Mouse (Mus musculus): ENCODE results near the gene Gna13.

The Gna13 gene

DNA sequence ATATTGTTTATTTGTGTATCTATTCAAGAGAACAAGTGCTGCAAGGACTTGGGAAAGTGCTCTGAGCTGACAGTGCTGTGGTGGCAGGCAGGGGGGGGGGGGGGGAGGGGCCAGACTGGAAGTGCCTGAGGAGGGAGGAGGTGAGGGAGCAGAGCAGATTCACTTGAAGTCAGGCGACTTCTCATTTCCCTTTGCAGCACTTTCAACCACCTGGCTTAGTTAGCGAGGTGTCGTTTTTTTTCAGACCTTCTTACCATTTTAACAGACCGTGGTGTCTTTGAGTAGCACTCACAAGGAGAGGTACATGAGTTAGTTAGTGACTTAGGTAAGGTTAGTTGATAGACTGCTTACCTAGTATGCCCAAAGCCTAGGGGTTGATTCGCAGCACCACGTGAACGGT, 12.8 kb downstream of the Gna13 start:
- peak; percentile 43 to 46 for DNase-seq (ENCODE audit: low spot score in 2 of 2)

DNA sequence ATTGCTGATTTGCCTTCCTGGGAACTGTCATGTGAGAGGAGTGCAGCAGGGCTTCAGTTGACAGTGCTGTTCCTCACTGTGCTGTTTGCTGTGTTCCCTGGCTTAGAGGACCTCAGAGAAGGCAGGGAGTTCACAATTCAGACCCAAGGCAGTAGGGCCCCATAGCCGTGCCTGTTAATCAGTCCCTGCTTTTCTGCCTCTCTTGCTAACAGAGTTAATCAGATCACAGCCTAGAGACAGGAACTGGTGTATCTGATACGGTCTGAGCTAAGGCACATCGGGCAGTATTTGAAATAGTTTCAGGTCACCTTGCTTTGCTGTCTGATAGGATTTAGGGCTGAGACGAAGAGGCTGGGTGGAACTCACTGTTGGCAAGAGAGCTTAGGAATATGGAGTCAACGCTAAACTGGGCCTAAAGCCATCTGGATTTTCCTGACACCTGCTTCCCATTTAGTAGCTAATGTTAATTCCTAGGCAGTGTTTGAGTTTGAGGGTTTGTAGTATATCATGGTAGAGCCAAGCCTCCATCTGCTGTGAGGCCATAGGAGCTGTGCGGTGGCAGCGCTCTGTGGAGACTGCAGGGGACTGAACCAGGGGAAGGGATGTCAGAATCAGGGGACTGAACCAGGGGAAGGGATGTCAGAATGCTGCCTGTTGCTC, 14.0 kb downstream of the Gna13 start:
- DNase-seq (ENCODE audit: low spot score in 2 of 2), result no peak

DNA sequence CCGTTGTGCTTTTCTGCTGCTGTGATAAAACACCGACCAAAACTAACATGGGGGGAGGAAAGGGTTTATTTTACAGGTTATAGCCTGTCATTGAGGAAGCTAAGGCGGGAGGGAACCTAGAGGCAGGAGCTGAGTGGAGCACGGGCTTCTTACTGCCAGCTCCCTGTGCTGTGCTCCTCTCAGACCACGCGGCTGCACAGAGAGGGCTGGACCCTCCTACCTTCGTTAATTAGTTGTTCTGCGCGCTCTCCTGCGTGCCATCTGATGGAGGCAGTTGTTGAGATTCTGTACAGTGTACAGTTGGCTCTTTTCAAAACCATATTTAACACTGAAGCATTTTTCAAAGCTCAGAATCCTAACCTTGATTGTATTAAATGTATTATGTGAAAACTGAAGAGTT, 14.8 kb downstream of the Gna13 start:
- DNase-seq (ENCODE audit: low spot score in 2 of 2), result no peak

DNA sequence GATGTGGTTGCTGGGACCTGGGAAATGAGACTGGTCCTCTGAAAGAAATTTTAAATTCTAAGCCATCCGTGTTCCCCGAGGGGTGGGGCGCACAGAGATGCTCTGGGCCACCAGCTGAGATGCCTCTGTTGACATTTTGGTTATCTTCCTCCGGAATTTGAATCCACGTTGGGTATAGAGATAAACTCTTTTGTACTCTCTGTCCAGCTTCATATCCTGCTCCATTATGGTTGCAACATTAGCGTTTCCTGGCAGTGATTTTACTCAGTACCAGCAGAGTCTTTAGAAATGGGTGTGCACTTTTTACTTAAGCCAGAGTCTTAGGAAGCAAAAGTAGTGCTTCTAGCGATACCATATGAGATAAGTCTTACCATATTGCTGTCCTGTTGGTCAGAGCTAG, 15.4 kb downstream of the Gna13 start:
- DNase-seq (ENCODE audit: low spot score in 2 of 2), result no peak

DNA sequence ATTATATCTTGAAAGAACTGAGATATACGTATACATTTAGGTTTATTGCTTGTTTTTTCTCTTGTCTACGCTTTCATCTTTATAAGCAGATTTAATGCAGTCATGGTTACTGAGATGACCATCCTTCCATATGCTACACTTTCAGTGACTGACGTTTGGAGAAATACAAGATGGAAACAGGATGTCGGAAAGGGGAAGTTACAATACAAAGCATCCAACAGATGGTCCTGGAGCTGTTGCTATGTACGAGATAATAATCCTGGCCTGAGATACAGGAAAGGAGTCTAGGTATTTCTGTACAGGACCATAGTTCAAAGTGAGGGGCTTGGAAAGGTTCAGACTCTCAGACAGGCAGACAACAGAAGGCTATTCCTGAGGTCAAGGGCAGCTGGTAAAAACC, 18.0 kb downstream of the Gna13 start:
- no peak for DNase-seq (ENCODE audit: low spot score in 2 of 2)

DNA sequence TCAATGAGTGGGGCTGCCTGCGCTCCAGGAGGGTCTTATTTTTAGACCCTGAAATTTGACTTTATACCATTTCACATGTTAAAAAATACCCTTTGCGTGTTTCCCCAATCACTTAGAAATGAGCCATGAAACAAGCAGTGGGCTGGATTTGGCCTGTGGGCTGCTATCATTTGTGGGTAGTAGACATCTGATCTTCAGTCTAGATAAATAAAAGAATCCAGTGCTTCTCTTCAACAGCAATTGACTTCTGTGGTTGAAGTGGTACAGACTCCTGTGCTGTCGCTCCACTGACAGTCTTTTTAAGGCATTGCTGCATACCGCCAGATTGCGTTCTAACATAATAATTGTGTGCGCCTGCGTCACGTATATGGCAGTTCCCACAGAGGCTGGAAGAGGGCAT, 22.7 kb downstream of the Gna13 start:
- DNase-seq (ENCODE audit: low spot score in 2 of 2), result no peak

DNA sequence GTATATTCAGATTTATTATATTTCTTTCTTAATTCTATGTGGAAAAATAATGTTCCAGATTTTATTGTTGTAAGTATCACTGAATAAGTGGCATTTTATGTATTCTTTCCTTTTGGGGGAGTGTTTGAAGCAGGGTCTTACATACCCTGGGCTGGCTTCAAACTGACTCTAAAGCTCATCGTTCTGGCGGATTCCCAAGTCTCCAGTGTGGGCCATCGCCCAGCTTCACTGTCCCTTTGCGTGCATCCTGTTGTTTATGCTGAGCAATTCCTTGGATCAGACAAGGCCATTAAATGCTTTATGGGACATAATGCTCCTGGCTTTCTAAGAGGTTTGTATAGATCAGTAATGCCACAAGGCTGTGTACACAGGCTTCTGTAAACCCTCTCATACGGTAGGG, 26.4 kb downstream of the Gna13 start:
- DNase-seq (ENCODE audit: low spot score in 2 of 2), result no peak

DNA sequence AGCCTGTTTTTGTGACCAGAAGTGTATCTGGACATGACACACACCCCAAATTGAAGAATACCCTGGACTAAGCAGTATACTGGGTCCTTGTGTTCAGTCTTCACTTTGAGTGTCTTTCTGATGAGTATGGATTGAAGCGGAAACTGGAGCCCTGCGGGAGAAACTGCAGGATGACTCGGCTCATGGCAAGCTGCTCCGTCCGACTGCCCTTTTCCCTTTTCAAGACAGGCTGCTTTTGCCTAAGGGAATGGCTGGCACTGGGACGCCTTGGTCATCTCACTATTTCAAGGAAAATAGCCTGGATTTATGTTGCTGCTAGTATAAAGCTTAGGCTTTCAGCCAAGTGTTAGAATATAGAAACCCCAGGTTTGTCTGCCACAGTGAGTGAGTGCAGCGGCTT, 28.6 kb downstream of the Gna13 start:
- DNase-seq (ENCODE audit: low spot score in 2 of 2), result no peak

GRCm38 (mm10) chr11:109391760-109392159, 29.1 kb downstream of the Gna13 start:
- no peak for DNase-seq (ENCODE audit: low spot score in 2 of 2)

DNA sequence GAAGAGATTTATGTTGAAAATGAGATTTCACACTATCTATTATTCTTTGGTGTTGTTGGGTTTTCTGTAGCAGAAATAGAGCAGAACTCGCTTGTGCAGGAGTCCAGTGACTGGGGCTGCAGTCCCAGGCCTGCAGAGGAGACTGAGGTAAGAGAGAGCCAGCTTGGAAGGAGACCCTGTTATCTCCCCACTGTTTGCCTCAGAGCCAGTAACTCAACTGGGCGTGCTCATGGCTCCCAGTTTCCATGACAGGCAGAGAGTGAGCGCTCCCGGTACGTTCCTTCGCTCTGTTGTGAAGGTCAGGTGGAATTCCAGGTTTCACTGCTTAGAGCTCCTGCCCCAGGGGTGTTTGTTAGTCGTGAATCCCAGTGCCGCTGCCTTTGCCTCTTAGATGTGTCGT, 30.0 kb downstream of the Gna13 start:
- DNase-seq (ENCODE audit: low spot score in 2 of 2), result no peak

GRCm38 (mm10) chr11:109394758-109395157, 32.1 kb downstream of the Gna13 start:
- no peak for DNase-seq (ENCODE audit: low spot score in 2 of 2)

- no peak for DNase-seq (ENCODE audit: low spot score in 2 of 2)
Observed at GRCm38 (mm10) chr11:109395291-109395690, 32.7 kb downstream of the Gna13 start.

- no peak for DNase-seq (ENCODE audit: low spot score in 2 of 2)
Observed at GRCm38 (mm10) chr11:109406431-109406830, 43.8 kb downstream of the Gna13 start.

DNA sequence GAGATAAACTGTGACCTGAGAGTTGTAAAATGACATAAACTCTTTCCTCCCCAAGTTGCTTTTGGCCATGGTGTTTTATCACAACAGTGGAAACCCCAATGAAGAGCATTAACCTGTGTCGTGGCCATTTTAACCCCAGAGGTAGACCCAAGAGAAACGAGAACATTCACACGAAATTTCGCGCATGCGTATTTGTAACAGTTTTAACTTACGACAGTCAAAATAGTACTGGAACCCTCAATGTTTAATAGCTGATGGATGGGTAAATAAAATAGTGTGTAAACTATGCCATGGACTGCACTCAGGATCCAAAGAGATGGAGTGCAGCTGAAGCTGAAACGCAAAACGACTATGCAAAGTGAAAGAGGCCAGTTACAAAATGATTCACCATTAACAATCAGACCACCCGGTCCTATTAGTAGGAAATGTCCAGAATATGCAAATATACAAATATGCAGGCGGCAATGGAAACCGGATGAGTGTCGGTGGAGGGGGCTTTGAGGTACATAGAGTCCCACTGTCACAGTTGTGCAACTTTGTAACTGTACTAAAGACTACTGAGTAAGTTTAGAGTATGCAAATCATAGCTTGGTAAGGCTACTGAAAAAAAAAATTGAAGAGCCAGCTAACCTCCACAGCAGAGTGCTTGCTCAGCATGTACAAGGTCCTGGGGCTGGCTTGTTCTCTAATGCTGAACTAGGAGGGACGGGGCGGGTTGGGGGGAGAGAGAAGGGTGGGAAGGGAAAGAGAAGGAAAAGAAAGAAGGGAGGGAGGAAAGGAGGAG, 47.8 kb downstream of the Gna13 start:
- no peak for DNase-seq (ENCODE audit: low spot score in 2 of 2)

DNA sequence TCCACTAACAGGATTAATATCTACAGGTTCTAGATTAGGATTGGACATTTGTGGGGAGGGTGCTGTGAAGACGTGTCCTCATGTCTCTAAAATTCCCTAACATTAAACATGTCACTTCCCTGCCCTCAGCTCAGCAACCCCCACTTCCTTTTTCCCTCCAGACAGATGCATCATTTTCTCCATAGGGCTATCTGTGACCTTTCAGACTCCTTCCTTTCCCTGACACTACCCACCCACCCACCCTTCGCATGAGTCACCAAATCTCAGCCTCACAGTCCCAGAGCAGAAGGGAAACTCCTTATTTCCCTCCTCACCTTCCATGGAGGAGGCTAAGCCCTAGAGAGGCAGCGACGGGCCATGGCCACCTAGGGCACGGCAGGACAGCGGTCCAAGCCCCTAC, 51.0 kb downstream of the Gna13 start, which contains the start of gene 9930022D16Rik:
Gene 9930022D16Rik, plus strand, starts transcription at position 301 of the 400 bp plus-strand sequence.
- DNase-seq (ENCODE audit: low spot score in 2 of 2), result no peak

- DNase-seq (ENCODE audit: low spot score in 2 of 2), result no peak
Observed at GRCm38 (mm10) chr11:109414802-109415201, 52.2 kb downstream of the Gna13 start.

- DNase-seq (ENCODE audit: low spot score in 2 of 2), result no peak
Observed at GRCm38 (mm10) chr11:109416709-109417420, 54.2 kb downstream of the Gna13 start.

- no peak for DNase-seq (ENCODE audit: low spot score in 2 of 2)
Observed at GRCm38 (mm10) chr11:109417472-109418040, 54.9 kb downstream of the Gna13 start.

DNA sequence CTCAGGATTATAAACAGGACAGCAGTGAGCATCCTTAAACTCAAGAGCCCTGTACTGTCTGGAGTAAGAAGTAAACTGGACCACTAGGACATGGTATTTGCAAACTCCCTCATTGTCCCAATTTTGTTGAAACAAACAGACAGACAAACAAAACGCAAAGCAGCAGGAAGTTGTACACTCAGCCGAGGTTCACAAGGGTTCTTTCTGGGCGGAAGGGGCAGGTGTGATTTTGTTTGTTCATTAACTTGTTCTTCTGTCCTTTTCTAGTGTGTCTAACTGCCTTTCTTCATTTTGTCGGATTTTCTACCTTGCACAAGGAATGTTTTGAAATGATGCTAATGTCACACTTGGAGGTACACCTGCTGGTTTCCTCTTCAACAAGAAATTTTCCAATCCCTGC, 56.8 kb downstream of the Gna13 start:
- no peak for DNase-seq (ENCODE audit: low spot score in 2 of 2)

DNA sequence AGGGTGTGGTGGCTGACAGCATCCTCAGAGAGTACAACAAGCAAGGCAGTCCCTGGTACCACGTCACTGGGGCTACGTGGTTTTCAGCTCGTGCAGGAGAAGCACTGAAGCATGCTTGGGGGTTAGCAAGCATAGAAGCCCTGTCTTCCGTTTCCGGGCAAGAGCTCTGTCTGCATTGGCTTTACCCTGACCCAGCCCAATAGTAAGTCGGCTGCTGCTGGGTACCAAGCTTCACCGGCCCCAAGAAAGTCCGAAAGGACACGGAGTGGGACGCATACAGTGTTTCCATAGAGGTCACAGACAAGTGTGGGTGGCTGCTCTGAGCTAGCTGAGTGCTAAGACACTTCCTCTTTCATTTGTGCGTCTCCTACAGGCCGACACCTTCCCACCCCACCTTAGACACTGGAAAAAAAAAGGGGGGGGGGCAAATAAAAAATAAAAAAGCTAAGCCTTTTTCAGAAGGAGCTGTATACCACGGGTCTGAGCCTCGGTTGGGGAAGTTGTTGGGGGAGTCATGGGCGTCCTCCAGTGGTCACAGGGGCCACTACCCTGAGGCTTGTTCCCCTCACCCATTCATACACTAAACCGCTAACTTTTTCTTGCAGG, 57.4 kb downstream of the Gna13 start:
- peak; percentile 87 to 88 for DNase-seq (ENCODE audit: low spot score in 2 of 2)

GRCm38 (mm10) chr11:109420567-109420962, 57.9 kb downstream of the Gna13 start:
- no peak for DNase-seq (ENCODE audit: low spot score in 2 of 2)

DNA sequence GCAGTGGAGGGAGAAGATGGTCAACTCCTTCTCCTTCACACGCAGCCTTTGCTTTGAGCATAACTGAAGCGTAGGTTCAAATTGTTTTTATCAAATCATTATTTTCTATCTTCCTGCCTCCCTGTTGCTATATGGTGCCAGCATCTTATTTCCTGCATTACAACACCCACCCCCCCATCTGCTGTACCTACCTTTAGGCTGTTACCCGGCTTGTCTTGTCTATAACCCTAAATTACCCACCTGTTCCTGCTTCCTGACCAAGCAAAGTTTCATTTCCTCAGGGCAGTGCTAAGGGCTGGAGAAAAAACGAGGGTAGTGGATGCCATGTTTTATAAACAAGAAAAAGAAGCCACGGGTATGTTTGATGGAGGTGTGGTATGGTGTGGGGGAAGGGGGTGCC, 58.6 kb downstream of the Gna13 start:
- DNase-seq (ENCODE audit: low spot score in 2 of 2), result no peak
